17 mouse cellular contexts compared by ENCODE assay signal in genomic region chr4:40643567-40643966, GRCm38 (mm10). TPM values are rescaled to one million over a fixed set of nuclear protein-coding genes. Genes with fewer than 3 reads are reported as not detected.
DNase-seq lines count a peak whose midpoint lies in the region; ATAC-seq and TF ChIP-seq lines count a peak whose summit lies in the region.
"Had no signal": no experiment of that assay in that cellular context is flagged by ENCODE, and none has a peak within 500 bp of the region (broad histone marks: within the 10 kb centered on the region; RNA-seq: fewer than 3 reads in every experiment).

No protein-coding gene starts in this region.

- no peak for ATAC-seq in heart, embryonic 11.5 days (replicated peaks; ENCODE audit: insufficient number of reproducible peaks, low FRiP score, low TSS enrichment)
- peak; percentile 20; the same call in 1 of the 2 replicates for ATAC-seq in heart, postnatal 0 days (ENCODE audit: insufficient read depth, low read depth)
- ATAC-seq: forebrain, embryonic 13.5 days had no signal

- H3K9me3 ChIP-seq in heart, embryonic 11.5 days (replicated peaks; ENCODE audit: control insufficient read depth, low read length): no peaks in the 10 kb centered on the region; the same call in 1 of the 2 replicates
- no peaks in the 10 kb centered on the region for H3K9me3 ChIP-seq in heart, postnatal 0 days (replicated peaks; ENCODE audit: control insufficient read depth, low read length)
- H3K9me3 ChIP-seq: forebrain, embryonic 13.5 days; G1E; lung, embryonic 15.5 days had no signal

- no peak for TF ChIP-seq CTCF in heart, postnatal 0 days (IDR thresholded peaks at IDR 0.05; ENCODE audit: low read depth)

- no peak overlapping the region for H3K4me2 ChIP-seq in heart, embryonic 11.5 days
- no peak overlapping the region for H3K4me2 ChIP-seq in heart, postnatal 0 days (ENCODE audit: low read depth, low read length)
- H3K4me2 ChIP-seq: forebrain, embryonic 13.5 days; liver, embryonic 11.5 days; lung, embryonic 15.5 days had no signal

- no peak overlapping the region for H3K9ac ChIP-seq in heart, embryonic 11.5 days (ENCODE audit: low read depth, low read length)
- no peak overlapping the region for H3K9ac ChIP-seq in heart, postnatal 0 days (replicated peaks; ENCODE audit: low read depth, low read length)
- H3K9ac ChIP-seq: forebrain, embryonic 13.5 days; lung, embryonic 15.5 days had no signal

- DNase-seq in heart, adult 8-10 months (ENCODE audit: low spot score): peak; percentile 21
- DNase-seq in left cerebral cortex, postnatal 4 days: peak; percentile 6
- DNase-seq in left cerebral cortex, postnatal 25 days (ENCODE audit: low spot score in 2 of 2): no peak
- peak; percentile 24 for DNase-seq in heart, postnatal 0 days (ENCODE audit: low spot score)
- peak; percentile 27 for DNase-seq in heart, postnatal 4 days
- DNase-seq in frontal cortex, adult 2 months (ENCODE audit: extremely low spot score in 1 of 2, low spot score in 1 of 2): no peak
- DNase-seq in thymus, postnatal 14 days: no peak
- DNase-seq: cerebellum, adult 8-10 months; embryo, embryonic 11 days; layer of hippocampus, adult 9-11 months; thymus, postnatal 4 days had no signal

- no peak for TF ChIP-seq EP300 in heart, postnatal 0 days (IDR thresholded peaks at IDR 0.05; ENCODE audit: low read depth)

- intact Hi-C loops in left cerebral cortex, postnatal 4 days (cut with DNase I): no loop called here
- intact Hi-C loops in left cerebral cortex, postnatal 25 days (cut with DNase I): no loop called here

- H3K4me3 ChIP-seq in heart, embryonic 11.5 days (ENCODE audit: low read depth, low read length): no peak overlapping the region
- H3K4me3 ChIP-seq in heart, postnatal 0 days (ENCODE audit: low read depth, low read length): no peak overlapping the region
- H3K4me3 ChIP-seq: forebrain, embryonic 13.5 days; lung, embryonic 15.5 days; myocyte had no signal

- WGBS in heart, embryonic 11.5 days (ENCODE audit: insufficient replicate concordance): 43% methylated on average over 5 of the region's 5 CpGs
- WGBS in heart, postnatal 0 days: 35% methylated on average over 5 of the region's 5 CpGs

- H3K27me3 ChIP-seq in heart, embryonic 11.5 days (ENCODE audit: control insufficient read depth, insufficient read depth, low read length): no peaks in the 10 kb centered on the region
- no peaks in the 10 kb centered on the region for H3K27me3 ChIP-seq in heart, postnatal 0 days (ENCODE audit: control insufficient read depth, insufficient read depth, low read length)
- H3K27me3 ChIP-seq: forebrain, embryonic 13.5 days; lung, embryonic 15.5 days had no signal

- no peaks in the 10 kb centered on the region for H3K4me1 ChIP-seq in heart, embryonic 11.5 days (ENCODE audit: control insufficient read depth, insufficient read depth, low read length)
- H3K4me1 ChIP-seq in heart, postnatal 0 days (ENCODE audit: control insufficient read depth, insufficient read depth): 0 out of 2 replicates have a peak, but pooled peaks cover 4% of the 10 kb centered on the region
- H3K4me1 ChIP-seq: forebrain, embryonic 13.5 days; lung, embryonic 15.5 days had no signal

- H3K36me3 ChIP-seq in heart, embryonic 11.5 days (ENCODE audit: control insufficient read depth, insufficient read depth, low read length): no peaks in the 10 kb centered on the region
- H3K36me3 ChIP-seq in heart, postnatal 0 days (replicated peaks; ENCODE audit: control insufficient read depth, insufficient read depth, low read length): no peaks in the 10 kb centered on the region
- H3K36me3 ChIP-seq: G1E; lung, embryonic 15.5 days had no signal

- H3K27ac ChIP-seq in heart, embryonic 11.5 days (ENCODE audit: low read depth, low read length): no peak overlapping the region
- H3K27ac ChIP-seq in heart, postnatal 0 days (ENCODE audit: low read depth): no peak overlapping the region
- H3K27ac ChIP-seq: forebrain, embryonic 13.5 days; lung, embryonic 15.5 days had no signal

RNA-seq across cellular contexts. Expression of gene Aptx, which starts 59.4 kb away (rescaled TPM):
- 10 to 100 TPM; 14.8 to 20.0 (median 16.2) TPM for total RNA-seq in heart, adult 8-10 months (2022)
- polyA plus RNA-seq in heart, embryonic 11.5 days (2014; fragmentation: Nextera tagmentation; extraction: Ambion mirVana): 26.4 and 28.0 TPM in 2 replicates
- total RNA-seq in left cerebral cortex, postnatal 4 days (2021): 10 to 100 TPM; 34.9 to 36.8 TPM
- total RNA-seq in left cerebral cortex, postnatal 25 days (2021): 10 to 100 TPM; 25.6 to 29.1 TPM
- 4.5 and 18.9 TPM in 2 replicates for total RNA-seq in heart, postnatal 0 days (2014; rRNA removed; ENCODE audit: low replicate concordance)
- 28.1 and 29.9 TPM in 2 replicates for polyA plus RNA-seq in heart, postnatal 0 days (2015; fragmentation: Nextera tagmentation; extraction: Ambion mirVana)
- total RNA-seq in heart, postnatal 4 days (2021): 10 to 100 TPM; 18.8 to 21.0 TPM
- polyA plus RNA-seq in frontal cortex, adult 2 months (2012; rRNA removed): 26.8 and 27.1 TPM in 2 replicates

Comparison
In these comparisons a context has a peak if more than half of its experiments do, and no peak if none do; other contexts are left out.
1. DNase-seq: peak in heart, adult 8-10 months (single experiment), left cerebral cortex, postnatal 4 days (single experiment), heart, postnatal 0 days (single experiment) and heart, postnatal 4 days (single experiment); none in left cerebral cortex, postnatal 25 days (0 of 2), frontal cortex, adult 2 months (0 of 2) and thymus, postnatal 14 days (single experiment).